Mouse (Mus musculus) liver, postnatal 0 days (tissue): ENCODE data around the gene Nav3. TPM values are rescaled to one million over a fixed set of nuclear protein-coding genes. Genes with fewer than 3 reads are reported as not detected.

ENCODE experiments used
- ATAC-seq: fragments of 200-750 bp; cut with Nextera tagmentation; 2 replicates; pipeline ENCODE4 v1.8.0; 2017; ENCODE audit warnings: mild to moderate bottlenecking, moderate library complexity
- DNase-seq: peaks from one replicate; pipeline ENCODE4 v3.0.0-alpha.2; 2016
- H3K27ac ChIP-seq: fragments of 300-500 bp; sonication (generic); 2 replicates; pipeline ENCODE4 v1.5.1; 2014; ENCODE audit warnings: antibody characterized with exemption, moderate library complexity, mild to moderate bottlenecking, low read depth
- H3K27me3 ChIP-seq: fragments of 300-500 bp; sonication (generic); 2 replicates; pipeline ENCODE4 v1.6.1; 2014; ENCODE audit warnings: low read length, control low read depth, mixed read lengths; ENCODE audit not compliant: insufficient read depth
- H3K36me3 ChIP-seq: fragments of 300-500 bp; sonication (generic); replicated peaks from 2 replicates; pipeline ENCODE4 v1.6.1; 2014; ENCODE audit warnings: mild to moderate bottlenecking, control low read depth, low read length, moderate library complexity, mixed read lengths; ENCODE audit not compliant: insufficient read depth
- H3K4me1 ChIP-seq: fragments of 300-500 bp; sonication (generic); 2 replicates; pipeline ENCODE4 v1.6.1; 2014; ENCODE audit warnings: antibody characterized with exemption, mild to moderate bottlenecking, control low read depth; ENCODE audit not compliant: insufficient read depth
- H3K4me2 ChIP-seq: fragments of 300-500 bp; sonication (generic); 2 replicates; pipeline ENCODE4 v1.6.1; 2014; ENCODE audit warnings: low read depth, mild to moderate bottlenecking, low read length, moderate library complexity, mixed read lengths
- H3K4me3 ChIP-seq: fragments of 300-500 bp; sonication (generic); 2 replicates; pipeline ENCODE4 v1.5.1; 2014; ENCODE audit warnings: low read depth, low read length
- H3K9ac ChIP-seq: fragments of 300-500 bp; sonication (generic); replicated peaks from 2 replicates; pipeline ENCODE4 v1.6.1; 2014; ENCODE audit warnings: mild to moderate bottlenecking, moderate library complexity
- H3K9me3 ChIP-seq: fragments of 300-500 bp; sonication (generic); 2 replicates; pipeline ENCODE4 v1.6.1; 2016; ENCODE audit warnings: mild to moderate bottlenecking, control low read depth, low read length, mixed read lengths
- CTCF ChIP-seq: sonication (generic); IDR thresholded peaks from 2 replicates; pipeline ENCODE4 v1.5.1; 2016; ENCODE audit warnings: antibody characterized with exemption, low read depth
- EP300 ChIP-seq: IDR thresholded peaks from 2 replicates; pipeline ENCODE4 v1.6.1; 2016; ENCODE audit warnings: antibody characterized with exemption, low read depth, mild to moderate bottlenecking
- WGBS: fragments of 180-500 bp; shearing (Covaris S2); extraction: QIAGEN DNeasy Blood & Tissue Kit; methylation state at CpG from one replicate; pipeline ENCODE4 v1.1.7; 2014; ENCODE audit not compliant: insufficient replicate concordance; 5-methylcytosine and 5-hydroxymethylcytosine counted together
- polyA plus RNA-seq: library from polyadenylated mRNA; unstranded; fragments of >200 nt; fragmentation: Nextera tagmentation; extraction: Ambion mirVana; gene quantifications from 2 replicates; pipeline ENCODE4 v1.2.1, GENCODE M21; 2015

The Nav3 gene
- polyA plus RNA-seq, 1 experiment from 2014 or later, result 0.04 TPM

- Histone ChIP-seq H3K27me3 (no peaks in the 10 kb centered on the region), H3K4me3 (no peak overlapping the region), H3K36me3 (no peaks in the 10 kb centered on the region), H3K4me2 (no peak overlapping the region), H3K4me1 (no peaks in the 10 kb centered on the region), H3K9me3 (no peaks in the 10 kb centered on the region), H3K27ac (no peak overlapping the region), H3K9ac (no peak overlapping the region)
- 29% methylated on average over 5 of the region's 5 CpGs for WGBS
- TF ChIP-seq CTCF, result peak; percentile 47
- TF ChIP-seq EP300, result no peak
- DNase-seq (no peak), ATAC-seq (no peak)
Measured at GRCm38 (mm10) chr10:109713001-109713400, 743.0 kb downstream of the Nav3 start.

- Histone ChIP-seq H3K4me3 (no peak overlapping the region), H3K9me3 (no peaks in the 10 kb centered on the region), H3K9ac (no peak overlapping the region), H3K27me3 (no peaks in the 10 kb centered on the region), H3K36me3 (no peaks in the 10 kb centered on the region), H3K27ac (no peak overlapping the region), H3K4me2 (no peak overlapping the region), H3K4me1 (no peaks in the 10 kb centered on the region)
- 51% methylated on average over 3 of the region's 3 CpGs for WGBS
- DNase-seq (no peak), ATAC-seq (no peak)
- no peak for TF ChIP-seq CTCF
- TF ChIP-seq EP300, result no peak
Measured at GRCm38 (mm10) chr10:109699771-109700335, 756.2 kb downstream of the Nav3 start.

- no peak overlapping the region for H3K4me2 ChIP-seq
- no peaks in the 10 kb centered on the region for H3K9me3 ChIP-seq
- TF ChIP-seq EP300, result no peak
- no peak for TF ChIP-seq CTCF
- H3K4me3 ChIP-seq, result no peak overlapping the region
- H3K9ac ChIP-seq, result no peak overlapping the region
- DNase-seq, result no peak
- no peak overlapping the region for H3K27ac ChIP-seq
- H3K36me3 ChIP-seq, result no peaks in the 10 kb centered on the region
- ATAC-seq, result no peak
- H3K27me3 ChIP-seq, result no peaks in the 10 kb centered on the region
- no peaks in the 10 kb centered on the region for H3K4me1 ChIP-seq
- WGBS, result 69% methylated on average over 3 of the region's 3 CpGs
Measured at GRCm38 (mm10) chr10:109690564-109690963, 765.4 kb downstream of the Nav3 start.

GRCm38 (mm10) chr10:109684109-109685056 lies 771.6 kb downstream of the Nav3 start:
- H3K27me3 ChIP-seq, result no peaks in the 10 kb centered on the region
- no peak overlapping the region for H3K4me3 ChIP-seq
- H3K4me1 ChIP-seq, result no peaks in the 10 kb centered on the region
- no peaks in the 10 kb centered on the region for H3K9me3 ChIP-seq
- H3K36me3 ChIP-seq, result no peaks in the 10 kb centered on the region
- 56% methylated on average over 27 of the region's 27 CpGs for WGBS
- TF ChIP-seq EP300, result no peak
- TF ChIP-seq CTCF, result peak; percentile 25; the same call in 1 of the 2 replicates
- H3K27ac ChIP-seq, result no peak overlapping the region
- ATAC-seq (no peak), DNase-seq (no peak)
- H3K4me2 ChIP-seq, result no peak overlapping the region
- H3K9ac ChIP-seq, result no peak overlapping the region

- 73% methylated on average over 2 of the region's 2 CpGs for WGBS
Measured at GRCm38 (mm10) chr10:109672896-109673295, 783.1 kb downstream of the Nav3 start.

GRCm38 (mm10) chr10:109667453-109667852 lies 788.6 kb downstream of the Nav3 start:
- H3K27ac ChIP-seq, result no peak overlapping the region
- no peak overlapping the region for H3K4me3 ChIP-seq
- TF ChIP-seq EP300 (no peak), CTCF (no peak)
- H3K27me3 ChIP-seq, result no peaks in the 10 kb centered on the region
- no peaks in the 10 kb centered on the region for H3K9me3 ChIP-seq
- H3K4me2 ChIP-seq, result no peak overlapping the region
- WGBS, result 74% methylated on average over 4 of the region's 4 CpGs
- H3K4me1 ChIP-seq, result no peaks in the 10 kb centered on the region
- no peaks in the 10 kb centered on the region for H3K36me3 ChIP-seq
- ATAC-seq (no peak), DNase-seq (no peak)
- H3K9ac ChIP-seq, result no peak overlapping the region

More at GRCm38 (mm10) chr10:109672896-109673295, 783.1 kb downstream of the Nav3 start:
- Histone ChIP-seq H3K4me2 (no peak overlapping the region), H3K9me3 (no peaks in the 10 kb centered on the region; the same call in 1 of the 2 replicates), H3K4me3 (no peak overlapping the region), H3K36me3 (no peaks in the 10 kb centered on the region), H3K9ac (no peak overlapping the region), H3K27me3 (no peaks in the 10 kb centered on the region), H3K4me1 (no peaks in the 10 kb centered on the region), H3K27ac (no peak overlapping the region)
- DNase-seq (no peak), ATAC-seq (no peak)
- TF ChIP-seq CTCF (no peak), EP300 (no peak)
